Mouse (Mus musculus): ENCODE results near the gene Ly86. TPM values are rescaled to one million over a fixed set of nuclear protein-coding genes. Genes with fewer than 3 reads are reported as not detected.

Gene Ly86
- polyA plus RNA-seq, 1 experiment = 0.48 TPM

DNA sequence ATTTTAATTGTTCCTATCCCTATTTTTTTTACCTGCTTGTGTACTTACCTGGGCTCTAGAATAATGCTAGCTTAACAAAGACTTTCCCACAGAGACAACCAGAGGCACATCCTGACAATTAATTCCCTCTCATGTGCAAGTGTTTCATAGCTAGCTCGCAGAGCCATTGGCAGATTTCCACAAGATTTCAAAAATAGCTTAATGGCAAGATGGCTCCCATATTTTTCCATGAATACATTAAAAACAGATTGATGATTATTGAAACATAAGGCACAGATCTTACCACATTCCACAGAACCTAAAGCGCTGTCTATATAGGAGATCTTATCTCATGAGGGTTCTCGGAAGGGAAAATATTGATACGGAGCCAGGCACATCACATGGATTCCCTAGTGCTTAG is 93.8 kb downstream of the Ly86 start:
- Histone ChIP-seq H3K27ac (ENCODE audit: control insufficient read depth, insufficient read depth, low read depth, low read length) (no peak overlapping the region), H3K27me3 (ENCODE audit: control insufficient read depth, insufficient read depth, low read length) (no peaks in the 10 kb centered on the region), H3K4me3 (ENCODE audit: control insufficient read depth, low read depth, low read length) (no peak overlapping the region), H3K36me3 (ENCODE audit: control insufficient read depth, insufficient read depth, low read length) (no peaks in the 10 kb centered on the region), H3K4me1 (ENCODE audit: control insufficient read depth, insufficient read depth, low read length) (peaks cover 5% of the 10 kb centered on the region)
- TF ChIP-seq CTCF (IDR thresholded peaks at IDR 0.05; ENCODE audit: control insufficient read depth, insufficient read depth, insufficient replicate concordance, low read depth, low read length) (no peak), POLR2A (IDR thresholded peaks at IDR 0.05; ENCODE audit: control insufficient read depth, low read depth, low read length) (no peak)

GRCm38 (mm10) chr13:37439477-37439876 is 94.5 kb downstream of the Ly86 start:
- H3K4me3 ChIP-seq (ENCODE audit: control insufficient read depth, low read depth, low read length) = no peak overlapping the region
- H3K4me1 ChIP-seq (ENCODE audit: control insufficient read depth, insufficient read depth, low read length) = peaks cover 2% of the 10 kb centered on the region
- H3K36me3 ChIP-seq (ENCODE audit: control insufficient read depth, insufficient read depth, low read length) = no peaks in the 10 kb centered on the region
- H3K27me3 ChIP-seq (ENCODE audit: control insufficient read depth, insufficient read depth, low read length) = no peaks in the 10 kb centered on the region
- TF ChIP-seq POLR2A (IDR thresholded peaks at IDR 0.05; ENCODE audit: control insufficient read depth, low read depth, low read length) (no peak), CTCF (IDR thresholded peaks at IDR 0.05; ENCODE audit: control insufficient read depth, insufficient read depth, insufficient replicate concordance, low read depth, low read length) (no peak)
- H3K27ac ChIP-seq (ENCODE audit: control insufficient read depth, insufficient read depth, low read depth, low read length) = no peak overlapping the region

DNA sequence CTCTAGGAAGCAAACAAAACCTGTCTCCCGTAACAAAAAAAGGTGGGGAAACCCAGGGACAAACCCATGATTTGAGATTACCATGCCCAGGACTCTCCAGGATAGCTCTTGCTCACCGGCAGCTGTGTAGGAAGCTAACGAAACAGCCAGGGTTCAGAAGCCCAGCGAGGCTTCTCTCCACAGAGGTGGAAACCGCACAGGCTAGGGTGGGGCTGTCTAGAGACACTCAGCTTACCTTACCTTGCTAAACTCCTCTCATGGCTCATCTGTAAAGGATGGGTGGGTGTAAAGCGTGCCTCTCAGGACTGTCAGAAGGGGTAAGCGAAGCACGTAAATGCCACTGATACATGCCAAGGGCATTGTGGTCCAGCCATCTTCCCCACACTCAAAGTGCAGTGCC is 94.9 kb downstream of the Ly86 start:
- TF ChIP-seq POLR2A (IDR thresholded peaks at IDR 0.05; ENCODE audit: control insufficient read depth, low read depth, low read length) = no peak
- TF ChIP-seq CTCF (IDR thresholded peaks at IDR 0.05; ENCODE audit: control insufficient read depth, insufficient read depth, insufficient replicate concordance, low read depth, low read length) = no peak
- no peaks in the 10 kb centered on the region for H3K36me3 ChIP-seq (ENCODE audit: control insufficient read depth, insufficient read depth, low read length)
- H3K27ac ChIP-seq (ENCODE audit: control insufficient read depth, insufficient read depth, low read depth, low read length) = no peak overlapping the region
- no peaks in the 10 kb centered on the region for H3K4me1 ChIP-seq (ENCODE audit: control insufficient read depth, insufficient read depth, low read length)
- H3K27me3 ChIP-seq (ENCODE audit: control insufficient read depth, insufficient read depth, low read length) = no peaks in the 10 kb centered on the region
- H3K4me3 ChIP-seq (ENCODE audit: control insufficient read depth, low read depth, low read length) = no peak overlapping the region

DNA sequence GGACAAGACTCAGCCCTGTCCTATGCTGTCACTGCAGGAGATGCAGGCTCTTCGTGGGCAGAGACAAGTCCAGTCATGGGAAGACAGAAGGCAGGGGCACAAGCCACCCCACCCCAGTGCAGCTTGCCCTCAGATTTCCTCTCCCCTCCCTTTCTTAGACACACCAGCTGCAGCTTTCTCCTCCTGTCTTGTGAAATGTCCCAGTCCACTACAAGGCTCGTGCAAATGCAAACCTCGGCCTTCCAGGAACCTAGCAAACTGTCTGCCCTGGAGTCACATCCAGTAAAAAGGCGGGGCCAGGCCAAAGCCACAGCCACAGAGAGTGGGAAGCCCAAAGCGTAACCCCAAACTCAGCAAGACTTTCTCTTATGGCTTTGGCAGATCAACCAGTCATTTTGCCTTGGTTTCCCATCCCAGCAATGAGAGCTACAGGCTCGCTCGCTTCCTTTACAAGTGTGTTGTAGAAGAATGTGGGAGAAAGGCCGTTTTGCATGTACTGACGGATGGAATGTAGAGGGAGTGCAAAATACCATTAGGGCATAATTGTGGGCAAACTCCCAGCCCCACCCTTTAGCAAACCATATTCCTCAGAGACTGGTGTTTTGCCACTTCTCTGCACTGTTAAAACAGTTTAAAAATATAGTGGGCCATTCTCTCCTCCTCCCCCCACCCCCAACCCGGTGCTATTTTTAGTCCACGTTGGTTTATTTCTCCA is 95.7 kb downstream of the Ly86 start:
- no peak for TF ChIP-seq POLR2A (IDR thresholded peaks at IDR 0.05; ENCODE audit: control insufficient read depth, low read depth, low read length)
- TF ChIP-seq CTCF (IDR thresholded peaks at IDR 0.05; ENCODE audit: control insufficient read depth, insufficient read depth, insufficient replicate concordance, low read depth, low read length) = no peak
- Histone ChIP-seq H3K27ac (ENCODE audit: control insufficient read depth, insufficient read depth, low read depth, low read length) (no peak overlapping the region), H3K36me3 (ENCODE audit: control insufficient read depth, insufficient read depth, low read length) (no peaks in the 10 kb centered on the region), H3K4me1 (ENCODE audit: control insufficient read depth, insufficient read depth, low read length) (no peaks in the 10 kb centered on the region), H3K27me3 (ENCODE audit: control insufficient read depth, insufficient read depth, low read length) (no peaks in the 10 kb centered on the region), H3K4me3 (ENCODE audit: control insufficient read depth, low read depth, low read length) (no peak overlapping the region)

- H3K4me1 ChIP-seq (ENCODE audit: control insufficient read depth, insufficient read depth, low read length) = peaks cover 2% of the 10 kb centered on the region
- no peak overlapping the region for H3K4me3 ChIP-seq (ENCODE audit: control insufficient read depth, low read depth, low read length)
- H3K27me3 ChIP-seq (ENCODE audit: control insufficient read depth, insufficient read depth, low read length) = no peaks in the 10 kb centered on the region
- H3K27ac ChIP-seq (ENCODE audit: control insufficient read depth, insufficient read depth, low read depth, low read length) = no peak overlapping the region
- no peaks in the 10 kb centered on the region for H3K36me3 ChIP-seq (ENCODE audit: control insufficient read depth, insufficient read depth, low read length)
- TF ChIP-seq POLR2A (IDR thresholded peaks at IDR 0.05; ENCODE audit: control insufficient read depth, low read depth, low read length) = no peak
- no peak for TF ChIP-seq CTCF (IDR thresholded peaks at IDR 0.05; ENCODE audit: control insufficient read depth, insufficient read depth, insufficient replicate concordance, low read depth, low read length)
Observed at GRCm38 (mm10) chr13:37442058-37442457, 97.0 kb downstream of the Ly86 start.

DNA sequence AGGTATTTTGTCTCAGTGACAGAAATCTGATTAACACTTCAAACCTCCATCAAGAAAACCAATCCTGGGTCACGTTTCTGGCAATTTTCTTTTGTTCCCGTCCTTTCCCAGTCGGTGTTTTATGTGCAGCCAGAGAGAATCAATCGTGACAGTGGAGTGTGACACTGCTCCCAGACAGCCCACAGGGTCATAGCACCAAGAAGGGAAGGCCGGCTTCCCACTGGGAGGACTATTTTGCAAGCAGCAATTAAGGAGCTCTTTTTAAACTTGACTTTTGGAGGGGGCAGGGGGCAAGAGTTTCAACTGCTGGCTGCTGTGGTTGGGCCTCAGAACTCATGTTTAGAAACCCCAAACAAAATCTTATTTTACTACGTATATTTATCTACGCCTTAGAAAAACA is 97.5 kb downstream of the Ly86 start:
- H3K4me1 ChIP-seq (ENCODE audit: control insufficient read depth, insufficient read depth, low read length) = peaks cover 5% of the 10 kb centered on the region
- H3K36me3 ChIP-seq (ENCODE audit: control insufficient read depth, insufficient read depth, low read length) = no peaks in the 10 kb centered on the region
- H3K27ac ChIP-seq (ENCODE audit: control insufficient read depth, insufficient read depth, low read depth, low read length) = no peak overlapping the region
- H3K27me3 ChIP-seq (ENCODE audit: control insufficient read depth, insufficient read depth, low read length) = no peaks in the 10 kb centered on the region
- TF ChIP-seq POLR2A (IDR thresholded peaks at IDR 0.05; ENCODE audit: control insufficient read depth, low read depth, low read length) = no peak
- TF ChIP-seq CTCF (IDR thresholded peaks at IDR 0.05; ENCODE audit: control insufficient read depth, insufficient read depth, insufficient replicate concordance, low read depth, low read length) = no peak
- H3K4me3 ChIP-seq (ENCODE audit: control insufficient read depth, low read depth, low read length) = no peak overlapping the region

GRCm38 (mm10) chr13:37446699-37447258 is 101.8 kb downstream of the Ly86 start:
- H3K27me3 ChIP-seq (ENCODE audit: control insufficient read depth, insufficient read depth, low read length) = no peaks in the 10 kb centered on the region
- TF ChIP-seq POLR2A (IDR thresholded peaks at IDR 0.05; ENCODE audit: control insufficient read depth, low read depth, low read length) = 0 out of 2 replicates have a peak, but pooled peaks have one; percentile 21
- TF ChIP-seq CTCF (IDR thresholded peaks at IDR 0.05; ENCODE audit: control insufficient read depth, insufficient read depth, insufficient replicate concordance, low read depth, low read length) = no peak

More at GRCm38 (mm10) chr13:37446699-37447258, 101.8 kb downstream of the Ly86 start:
- Histone ChIP-seq H3K4me3 (ENCODE audit: control insufficient read depth, low read depth, low read length) (peak overlapping the region; percentile 45), H3K27ac (ENCODE audit: control insufficient read depth, insufficient read depth, low read depth, low read length) (no peak overlapping the region), H3K4me1 (ENCODE audit: control insufficient read depth, insufficient read depth, low read length) (peaks cover 5% of the 10 kb centered on the region), H3K36me3 (ENCODE audit: control insufficient read depth, insufficient read depth, low read length) (no peaks in the 10 kb centered on the region)
